Mouse (Mus musculus) heart, postnatal 10 days (tissue): Measurements from ENCODE around the gene Ghrhr. TPM values are rescaled to one million over a fixed set of nuclear protein-coding genes. Genes with fewer than 3 reads are reported as not detected.
A peak's percentile ranks its signal among the peaks of the same experiment; 100 is the strongest.

Source experiments
- DNase-seq, 2 experiments: peaks; one replicate each; pipeline ENCODE4 v3.0.0; 2021
- intact Hi-C: fragments of 180-260 bp; cut with DNase I; formaldehyde crosslinking; loops from one replicate; pipeline ENCODE4 v1.15.1; 2025
- total RNA-seq, 2 experiments: library from RNA; stranded (reverse); gene quantifications; 2 replicates each; pipeline ENCODE4 v1.2.3; 2021

Gene Ghrhr
- total RNA-seq, 2 experiments from 2014 or later = not detected

DNA sequence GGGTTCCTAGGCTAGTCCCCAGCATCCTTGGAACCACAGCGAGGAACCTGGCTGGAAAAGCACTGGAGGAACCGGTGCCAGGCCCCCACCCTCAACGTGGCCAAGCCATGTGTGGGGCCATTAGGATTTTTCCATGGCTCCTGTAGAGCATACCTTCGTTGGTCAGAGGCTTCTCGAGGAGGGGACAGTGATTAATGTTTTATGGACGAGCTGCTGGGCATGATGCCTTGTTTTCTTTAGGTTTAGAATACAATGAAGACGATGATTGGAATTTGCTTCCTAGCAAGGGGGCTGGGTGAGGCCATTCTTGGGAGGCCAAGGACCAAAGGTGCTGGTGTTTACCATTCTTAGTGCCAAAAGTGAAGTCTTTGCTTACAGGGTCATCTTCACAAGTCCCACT is 24.4 kb upstream of the Ghrhr start:
- intact Hi-C loops = no loop called here

DNA sequence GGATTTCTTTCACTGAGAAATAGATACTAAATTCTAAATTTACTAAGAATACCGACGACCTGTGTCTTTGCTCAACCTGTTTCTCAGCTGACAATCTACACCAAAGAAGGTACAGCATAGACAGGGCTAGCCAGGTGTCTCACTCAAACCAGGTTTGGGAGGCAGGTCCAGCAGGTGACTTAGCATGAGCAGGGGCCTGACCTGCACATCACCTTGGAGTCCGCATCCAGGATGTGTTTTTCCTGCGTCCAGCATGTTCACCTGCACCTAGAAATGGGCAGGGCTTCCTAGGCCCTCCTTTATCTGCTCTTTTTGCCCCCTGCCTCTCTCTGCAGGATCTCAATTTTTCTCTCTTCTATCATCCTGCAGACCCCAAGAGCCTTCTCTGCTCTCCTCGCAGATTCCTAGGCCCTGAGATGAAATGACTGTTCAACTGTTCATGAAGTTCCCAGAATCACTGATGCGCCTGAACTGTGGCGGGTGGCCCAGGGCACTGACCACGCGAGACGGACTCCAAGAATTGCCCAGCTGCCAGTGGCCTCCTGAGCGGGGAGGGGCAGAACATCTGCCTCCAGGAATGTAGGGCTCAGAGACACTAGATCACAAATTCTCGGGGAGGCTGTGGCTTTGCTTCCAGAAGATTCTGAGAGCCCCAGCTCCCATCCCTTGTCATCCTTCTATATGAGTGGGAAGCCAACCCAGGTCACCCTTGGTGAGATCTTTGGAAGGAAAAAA is 22.2 kb upstream of the Ghrhr start:
- intact Hi-C loops = no loop called here
- no peak for DNase-seq

More for the DNA sequence above, 24.4 kb upstream of the Ghrhr start:
- DNase-seq = no peak

DNA sequence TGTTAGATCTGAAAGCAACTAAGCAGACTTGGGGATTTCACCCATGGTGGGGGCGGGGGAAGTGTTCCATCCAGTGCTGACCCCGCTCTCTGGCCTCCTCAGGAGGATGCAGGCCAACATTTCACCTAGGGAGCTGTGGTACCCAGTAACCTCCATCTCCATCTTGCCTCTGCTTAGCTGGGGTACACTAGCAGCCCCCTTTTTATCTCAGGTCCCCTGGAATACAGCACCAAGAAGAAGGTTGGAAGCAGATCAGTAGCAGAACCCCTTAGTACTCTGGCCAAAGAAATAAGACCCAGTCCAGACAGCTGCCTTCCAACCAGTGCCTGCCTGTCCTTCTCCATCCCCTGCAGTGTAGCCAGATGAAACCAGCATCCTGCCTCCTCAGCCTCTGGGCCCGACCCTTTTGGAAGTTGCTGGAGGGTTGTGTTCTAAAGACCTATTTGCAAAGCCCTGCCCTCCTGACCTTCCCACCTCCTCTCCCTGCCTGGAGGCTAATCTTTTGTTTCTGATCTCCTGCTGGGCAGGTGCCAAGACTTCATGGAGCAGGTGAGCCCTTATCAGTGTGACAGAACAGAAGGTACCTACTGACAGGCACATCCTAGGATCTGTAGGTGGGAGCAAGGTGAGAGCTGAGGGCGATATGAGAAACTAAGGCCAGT is 21.5 kb upstream of the Ghrhr start:
- DNase-seq = no peak
- intact Hi-C loops = no loop called here

DNA sequence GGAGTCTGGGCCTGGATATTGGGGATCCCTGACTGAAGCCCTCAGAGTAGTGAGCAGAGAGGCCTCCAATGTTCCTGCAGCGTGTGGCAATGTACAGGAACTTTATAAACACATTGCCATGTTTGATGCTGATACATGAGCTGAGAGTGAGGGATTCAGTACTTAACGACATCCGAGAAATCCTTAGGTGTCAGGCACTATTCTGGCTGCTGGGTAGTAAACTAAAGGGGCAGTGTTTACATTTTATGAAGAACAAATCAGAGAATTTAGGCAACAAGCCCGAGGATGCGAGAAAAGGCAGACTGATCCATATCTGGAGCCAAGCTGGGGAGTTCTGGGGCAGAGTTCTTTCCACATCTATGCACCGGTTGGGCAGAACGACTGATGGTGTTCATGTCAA is 20.5 kb upstream of the Ghrhr start:
- intact Hi-C loops = no loop called here
- no peak for DNase-seq

DNA sequence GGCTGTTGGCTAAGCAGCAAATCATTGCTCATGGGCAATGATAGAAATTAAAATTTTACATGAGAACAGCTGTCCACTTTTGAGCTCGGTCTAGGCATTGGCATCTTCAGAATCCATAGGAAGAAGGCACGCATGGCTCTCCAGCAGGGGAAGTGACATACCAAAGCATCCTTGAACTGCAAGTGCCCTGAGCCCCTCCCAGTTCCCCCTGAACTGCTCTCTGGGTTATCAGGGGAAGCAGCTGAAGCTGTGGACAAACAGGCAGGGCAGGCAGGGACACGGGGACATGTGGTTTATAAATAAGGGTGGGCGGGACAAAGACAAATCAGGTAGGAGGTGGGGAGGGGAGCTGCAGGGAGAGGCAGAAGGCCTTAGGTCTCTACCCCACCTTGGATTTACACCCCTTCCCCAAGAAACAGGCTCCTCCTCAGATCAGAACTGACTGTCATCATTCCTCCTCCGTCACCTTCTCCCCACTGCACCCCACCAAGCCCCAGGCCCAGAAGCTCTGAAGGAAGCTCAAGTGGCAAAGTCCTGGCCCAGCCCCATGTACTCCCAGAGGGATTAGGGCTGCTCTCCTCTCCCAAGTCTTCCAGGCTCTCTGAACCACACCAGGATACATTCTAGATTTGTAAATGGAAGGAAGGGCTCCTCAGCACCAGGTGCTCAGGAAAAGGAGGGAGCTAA is 19.9 kb upstream of the Ghrhr start:
- intact Hi-C loops = no loop called here
- DNase-seq = peak in 1 of 2 experiments; percentile 48

DNA sequence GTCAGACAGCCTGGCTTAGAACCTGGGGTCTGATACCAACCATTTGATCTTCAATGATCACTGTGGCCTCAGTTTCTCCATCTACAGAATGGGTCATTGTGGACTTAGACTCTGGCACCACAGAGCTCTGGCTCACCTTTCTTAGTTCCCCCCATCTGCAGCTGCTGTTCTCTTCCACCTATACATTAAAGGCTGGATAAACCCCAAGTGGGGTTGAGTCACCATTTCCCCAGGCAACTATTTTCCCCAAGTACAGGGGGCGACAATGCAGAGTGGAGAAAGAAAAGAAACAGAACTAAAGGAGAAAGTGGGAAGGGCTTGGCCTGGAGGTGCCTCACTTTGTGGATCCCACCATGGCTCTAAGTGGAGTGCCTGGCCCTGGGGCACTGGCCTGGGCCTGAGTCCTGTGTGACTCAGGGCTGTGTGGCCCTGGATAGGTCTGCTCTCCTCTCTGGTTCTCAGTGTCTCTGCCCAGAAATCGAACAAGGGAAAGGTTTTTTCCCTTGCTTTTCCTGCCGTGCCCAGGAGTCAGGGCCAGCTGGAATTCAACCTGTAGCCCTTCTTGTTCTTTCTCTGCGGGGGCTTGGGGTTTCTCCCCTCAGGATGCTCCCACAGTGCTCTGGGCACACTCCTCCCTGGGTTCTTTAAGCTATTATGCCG is 19.0 kb upstream of the Ghrhr start:
- no peak for DNase-seq
- intact Hi-C loops = no loop called here

DNA sequence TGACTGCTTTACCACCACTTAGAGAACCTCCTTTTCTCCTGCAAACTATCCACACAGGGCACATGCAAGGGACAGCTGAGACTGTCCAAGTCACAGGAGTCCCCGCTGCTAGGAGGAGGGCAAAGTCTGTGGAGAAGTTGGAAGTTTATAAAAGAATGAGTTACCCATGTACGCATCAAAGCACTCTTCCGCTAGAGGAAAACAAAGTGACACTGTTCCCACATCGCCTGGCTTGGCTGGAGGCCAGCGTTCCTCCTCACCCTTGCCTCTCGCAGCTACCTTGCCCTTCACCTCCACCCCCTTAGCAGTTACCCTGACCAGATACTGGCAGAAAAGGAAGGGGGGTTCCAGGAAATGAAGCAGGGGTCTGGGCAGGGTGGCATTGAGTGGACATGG is 18.5 kb upstream of the Ghrhr start:
- no peak for DNase-seq
- intact Hi-C loops = no loop called here

DNA sequence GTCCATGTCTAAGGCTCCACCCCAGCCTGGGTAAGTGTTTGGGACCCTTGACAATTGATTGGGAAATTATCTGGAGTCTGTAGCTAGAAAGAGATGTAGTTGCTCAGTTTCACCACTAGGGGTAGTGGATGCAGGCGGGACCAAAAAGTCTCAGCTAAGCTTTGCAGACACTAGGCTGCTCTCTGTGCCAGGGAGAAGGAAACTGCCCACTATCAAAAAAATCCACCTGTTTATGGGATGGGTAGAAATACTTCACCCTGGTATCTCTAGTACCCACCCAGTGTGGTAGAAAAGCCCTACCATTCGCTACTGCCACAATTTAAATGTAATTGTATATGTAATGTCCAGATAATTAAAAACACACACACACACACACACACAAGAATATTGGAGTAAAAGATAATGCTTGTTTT is 17.4 kb upstream of the Ghrhr start:
- intact Hi-C loops = no loop called here
- DNase-seq = no peak

DNA sequence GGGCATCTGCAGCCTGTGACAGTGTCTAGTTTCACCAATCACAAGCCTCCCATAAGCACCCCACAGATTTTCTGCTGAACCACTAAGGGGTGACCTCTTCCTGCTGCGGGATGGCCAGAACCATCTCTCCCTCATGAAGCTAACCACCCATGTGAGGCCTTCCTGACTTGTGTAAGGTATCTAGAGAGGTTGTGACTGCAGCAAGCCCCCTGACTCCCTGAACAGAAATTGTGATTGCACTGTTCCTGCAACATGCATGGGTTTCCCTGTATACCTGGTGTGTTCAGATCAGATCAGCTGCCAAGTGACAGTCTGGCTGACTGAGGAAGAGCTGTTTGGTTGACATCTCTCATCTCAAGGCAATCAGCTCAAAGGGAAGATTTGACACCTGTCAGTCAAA is 13.4 kb upstream of the Ghrhr start:
- intact Hi-C loops = no loop called here

DNA sequence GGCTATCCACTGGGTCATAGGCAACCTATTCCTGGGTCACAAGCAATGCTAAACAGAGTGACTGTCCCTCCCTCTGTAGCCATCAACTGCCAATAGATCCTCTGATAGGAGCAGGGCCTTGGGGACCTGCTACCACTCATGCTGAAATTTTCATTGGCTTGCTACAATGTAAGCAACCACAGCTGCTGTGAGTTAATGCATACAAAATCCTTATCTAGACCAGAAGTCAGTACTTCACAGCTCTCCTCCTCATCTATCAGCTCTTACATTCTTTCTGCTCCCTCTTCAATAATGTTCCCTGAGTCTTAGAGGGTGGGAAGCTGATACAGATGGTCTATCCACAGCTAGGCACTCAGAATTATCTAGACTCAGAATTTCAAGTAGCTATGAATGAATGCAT is 9.0 kb upstream of the Ghrhr start:
- DNase-seq = no peak

More for the DNA sequence above, 13.4 kb upstream of the Ghrhr start:
- DNase-seq = no peak

DNA sequence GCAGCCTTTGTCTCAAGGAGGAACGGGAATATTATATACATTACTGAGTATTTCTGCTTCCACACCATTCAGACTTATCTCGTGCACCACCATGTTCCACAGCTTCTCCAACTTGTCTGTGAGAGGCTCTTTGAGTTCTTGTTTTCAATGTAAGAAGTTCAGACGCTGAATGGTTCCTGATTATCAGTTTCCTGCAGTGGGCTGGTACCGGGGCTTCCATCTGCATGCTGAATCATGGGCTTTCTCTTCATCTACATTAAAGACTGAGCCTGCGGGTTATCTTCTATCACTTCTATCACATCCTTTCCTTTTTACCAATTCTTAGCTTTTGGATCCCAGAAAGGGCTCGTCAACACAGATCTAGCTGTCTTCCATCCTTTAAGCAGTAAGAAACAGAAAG is 5.3 kb upstream of the Ghrhr start:
- no peak for DNase-seq
- intact Hi-C loops = no loop called here

More for the DNA sequence above, 9.0 kb upstream of the Ghrhr start:
- intact Hi-C loops = no loop called here

DNA sequence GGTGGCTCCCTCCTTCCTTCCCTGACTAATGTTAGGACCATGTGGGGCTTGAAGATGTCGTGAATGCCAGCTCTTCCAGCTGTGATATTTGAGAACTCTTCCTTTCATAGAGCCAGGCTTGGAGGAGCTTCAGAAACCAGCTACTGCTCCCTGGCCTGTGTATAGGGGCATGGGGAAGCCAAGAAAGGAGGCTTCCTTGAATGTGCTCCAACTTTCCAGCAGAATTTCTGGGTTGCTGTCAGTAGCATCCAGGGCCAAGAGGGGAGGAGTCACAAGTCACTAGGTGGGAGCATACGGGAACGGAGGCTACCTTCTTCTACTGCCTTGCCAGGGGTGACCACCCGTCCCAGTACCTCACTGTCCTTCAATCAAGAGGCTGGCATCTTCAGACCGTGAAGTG is 416 bp downstream of the Ghrhr start:
- intact Hi-C loops = no loop called here
- DNase-seq = no peak

DNA sequence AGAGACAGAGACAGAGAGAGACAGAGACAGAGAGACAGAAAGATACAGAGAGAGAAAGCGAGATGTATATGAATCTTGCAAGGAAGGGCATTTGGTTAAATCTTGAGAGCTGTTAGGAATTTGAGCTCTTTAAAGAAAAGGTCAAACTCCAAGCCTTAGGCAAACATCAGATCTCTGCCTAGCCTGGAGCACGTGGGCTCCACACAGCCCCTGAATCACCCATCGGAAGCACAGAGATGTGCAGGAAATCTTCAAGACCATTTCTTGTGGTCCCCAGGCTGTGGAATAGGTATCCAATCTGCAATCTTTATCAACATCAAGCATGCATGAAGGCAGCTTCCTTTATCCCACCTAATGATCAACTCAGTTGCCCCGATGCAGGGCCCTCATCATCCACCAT is 1.4 kb downstream of the Ghrhr start:
- intact Hi-C loops = no loop called here

DNA sequence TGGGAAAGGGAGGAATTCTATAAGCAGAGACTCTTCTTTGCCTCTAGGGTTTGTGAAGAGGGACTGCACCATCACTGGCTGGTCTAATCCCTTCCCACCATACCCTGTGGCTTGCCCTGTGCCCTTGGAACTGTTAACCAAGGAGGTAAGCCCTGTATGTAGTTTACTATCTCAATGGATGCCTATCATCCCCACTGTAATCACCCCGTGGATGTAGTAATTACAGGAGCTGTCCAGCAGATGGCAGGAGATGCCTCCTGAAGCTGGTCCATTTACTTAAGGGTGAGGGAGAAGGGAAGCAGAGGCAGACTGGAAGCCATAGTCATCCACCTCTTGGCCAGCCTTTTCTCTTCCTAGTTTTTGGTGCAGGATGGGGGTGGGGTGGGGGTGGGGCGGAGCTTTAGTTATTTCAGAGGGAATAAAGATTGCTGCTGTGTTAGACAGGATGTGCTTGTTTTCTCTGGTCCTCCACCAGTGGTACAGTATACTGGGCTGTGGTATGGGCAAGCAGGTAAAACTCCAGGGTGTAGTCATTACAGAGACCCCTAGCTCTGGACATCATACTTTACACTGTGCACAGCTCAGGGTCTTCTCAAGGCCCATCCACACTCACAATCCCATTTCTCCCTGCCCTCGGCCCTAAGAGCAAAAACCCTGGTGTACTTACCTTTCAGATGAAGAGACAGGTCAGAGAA is 3.7 kb downstream of the Ghrhr start:
- DNase-seq = peak; percentile 45 to 64
- intact Hi-C loops = no loop called here

More for the DNA sequence above, 1.4 kb downstream of the Ghrhr start:
- DNase-seq = no peak

DNA sequence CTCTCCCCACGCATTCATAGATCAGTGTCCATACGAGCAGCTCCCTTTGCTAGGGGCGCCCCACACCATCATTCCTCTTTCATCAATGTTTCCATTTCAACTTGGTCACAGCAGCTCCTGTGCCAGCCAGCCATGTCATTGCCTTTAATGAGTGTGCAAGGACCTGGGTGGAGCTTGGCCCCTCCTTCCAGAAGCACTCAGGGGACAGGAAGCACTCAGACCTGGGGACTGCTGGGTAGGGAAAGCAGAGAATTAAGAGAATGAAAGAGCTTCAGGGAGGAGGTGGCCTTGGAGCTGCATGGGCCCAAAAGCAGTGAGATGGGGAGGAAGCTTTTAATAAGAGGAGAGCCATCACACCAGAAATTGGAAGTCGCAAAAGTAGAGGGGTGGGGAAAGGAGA is 5.9 kb downstream of the Ghrhr start:
- DNase-seq = no peak
- intact Hi-C loops = no loop called here

DNA sequence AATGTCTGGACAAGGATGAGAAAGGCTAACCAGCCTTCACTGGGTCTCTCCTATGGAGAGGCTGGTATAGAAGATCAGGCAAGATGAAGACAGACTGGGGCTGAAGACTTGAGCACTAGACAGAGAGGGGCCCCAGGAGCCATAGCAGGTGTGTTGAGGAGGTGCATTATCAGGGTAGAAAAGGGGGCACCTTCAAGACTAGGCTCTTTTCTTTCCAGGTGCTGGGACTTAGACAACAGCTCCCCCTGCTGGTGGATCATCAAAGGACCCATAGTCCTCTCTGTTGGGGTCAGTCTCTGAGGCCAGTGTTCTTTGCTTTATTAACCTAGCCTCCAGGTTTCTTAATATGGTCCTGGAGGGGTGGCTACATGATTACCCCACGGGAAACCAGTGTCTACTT is 7.8 kb downstream of the Ghrhr start:
- intact Hi-C loops = loop anchor here (1.0 kb wide), 1 partner anchor 151 kb away; no protein-coding TSS in a partner anchor
- peak; percentile 69 to 84 for DNase-seq

DNA sequence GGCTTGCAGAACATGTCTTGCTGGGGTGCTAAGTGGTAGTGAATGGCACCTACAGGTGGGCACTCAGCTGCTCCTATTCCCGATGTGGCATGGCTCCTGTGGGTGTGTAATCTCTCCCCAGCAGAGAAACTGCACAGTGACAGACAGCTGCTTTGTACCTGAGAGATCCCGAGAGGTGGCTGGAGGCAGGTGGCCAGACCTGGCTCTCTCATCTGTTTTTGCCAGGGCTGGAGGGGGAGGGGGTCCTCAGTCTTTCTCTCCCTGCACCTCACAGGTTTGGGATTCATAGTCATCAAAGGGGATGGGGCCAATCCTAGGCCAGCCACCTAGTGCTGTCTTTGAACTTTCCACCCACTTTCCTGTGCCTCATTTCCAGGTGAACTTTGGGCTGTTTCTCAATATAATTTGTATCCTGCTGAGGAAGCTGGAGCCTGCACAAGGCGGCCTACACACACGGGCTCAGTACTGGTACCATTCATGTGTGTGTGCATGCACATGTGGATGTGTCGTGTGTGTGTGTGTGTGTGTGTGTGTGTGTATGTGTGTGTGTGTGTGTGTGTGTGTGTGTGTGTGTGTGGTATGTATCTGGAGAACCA is 8.4 kb downstream of the Ghrhr start:
- DNase-seq = no peak
- intact Hi-C loops = loop anchor here (1.0 kb wide), 1 partner anchor 151 kb away; no protein-coding TSS in a partner anchor

DNA sequence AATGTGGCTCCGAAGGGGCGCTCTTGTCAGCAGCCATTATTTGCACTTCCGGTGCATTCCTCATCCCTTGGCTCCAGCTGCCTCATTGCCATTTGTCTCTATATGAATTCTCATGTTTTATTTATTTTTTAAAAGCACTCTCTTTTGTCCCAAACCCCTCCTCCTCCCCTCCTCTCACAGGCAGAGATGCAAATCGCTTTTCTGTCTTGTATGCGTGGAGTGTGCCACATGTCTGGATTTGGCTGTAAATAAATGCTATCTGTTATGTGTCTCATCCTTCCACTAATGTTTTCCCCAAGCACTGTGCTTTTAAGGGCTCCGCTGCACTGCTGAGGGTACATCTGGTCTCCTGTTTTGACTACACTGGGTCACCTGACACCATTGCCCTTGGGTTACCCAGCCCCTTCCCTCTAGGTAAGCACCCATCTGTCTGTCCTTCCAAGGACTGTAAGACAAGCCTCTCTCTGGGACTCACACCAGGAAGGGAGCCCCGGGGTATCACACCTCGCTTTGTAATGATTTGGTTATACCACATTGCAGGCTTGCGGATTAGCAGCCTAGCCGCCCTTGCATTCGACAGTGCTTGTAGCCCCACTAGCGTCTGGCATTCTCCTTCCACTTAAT is 12.6 kb downstream of the Ghrhr start:
- intact Hi-C loops = no loop called here
- no peak for DNase-seq

DNA sequence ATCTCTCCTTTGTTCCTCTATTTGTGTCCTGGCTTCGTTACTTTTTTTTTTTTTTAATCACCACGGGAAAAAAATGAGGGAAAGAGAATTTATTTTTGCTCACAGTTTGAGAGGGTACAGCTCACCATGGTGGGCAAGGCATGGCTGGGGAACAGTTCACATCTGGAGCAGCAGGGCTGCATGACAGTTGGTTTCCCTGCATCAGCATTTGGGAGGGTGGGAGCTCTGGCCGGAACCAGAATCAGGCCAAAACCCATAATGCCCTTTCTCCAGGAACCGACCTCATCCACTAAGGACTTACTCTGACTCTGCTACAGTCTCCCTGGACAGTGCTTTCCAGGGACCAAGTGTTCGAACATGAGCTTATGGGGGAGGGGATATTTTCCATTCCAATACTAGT is 13.2 kb downstream of the Ghrhr start:
- no peak for DNase-seq
- intact Hi-C loops = no loop called here

DNA sequence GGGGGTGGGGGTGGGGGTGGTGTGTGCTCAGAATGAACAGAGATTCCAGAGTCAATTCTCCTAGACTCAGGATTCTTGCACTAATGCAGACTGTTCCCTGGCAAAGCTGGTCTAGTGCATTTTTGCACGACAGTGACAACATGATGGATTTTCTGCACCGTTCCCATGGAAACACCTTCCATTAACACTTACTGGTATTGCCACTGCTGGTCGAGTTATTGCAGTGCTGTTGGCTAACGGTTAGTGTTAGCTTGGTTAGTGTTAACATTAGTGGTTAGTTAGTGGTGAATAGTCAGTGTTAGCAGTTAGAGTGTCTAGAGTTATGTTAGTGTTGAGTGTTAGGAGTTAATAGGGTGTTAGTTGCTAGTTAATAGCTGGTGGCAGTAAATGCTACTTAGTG is 15.7 kb downstream of the Ghrhr start:
- DNase-seq = no peak
- intact Hi-C loops = loop anchor here (1.0 to 5.0 kb wide), 4 partner anchors 60 to 559 kb away; partner anchors contain the start of gene Adcyap1r1
